Mouse (Mus musculus): ENCODE data around the gene Chchd6. TPM values are rescaled to one million over a fixed set of nuclear protein-coding genes. Genes with fewer than 3 reads are reported as not detected.

Gene Chchd6
- total RNA-seq, 1 experiment from 2014 or later: 0.58 TPM

- no peak for ATAC-seq (ENCODE audit: extremely low read depth, insufficient number of reproducible peaks, low FRiP score, poor library complexity, severe bottlenecking)
These were observed 243.9 kb downstream of the Chchd6 start for GRCm38 (mm10) chr6:89351441-89352137.

GRCm38 (mm10) chr6:89350520-89350919, 244.9 kb downstream of the Chchd6 start:
- no peak for ATAC-seq (ENCODE audit: extremely low read depth, insufficient number of reproducible peaks, low FRiP score, poor library complexity, severe bottlenecking)

GRCm38 (mm10) chr6:89350037-89350515, 245.4 kb downstream of the Chchd6 start:
- ATAC-seq (ENCODE audit: extremely low read depth, insufficient number of reproducible peaks, low FRiP score, poor library complexity, severe bottlenecking): no peak

GRCm38 (mm10) chr6:89348363-89348762, 247.1 kb downstream of the Chchd6 start:
- ATAC-seq (ENCODE audit: extremely low read depth, insufficient number of reproducible peaks, low FRiP score, poor library complexity, severe bottlenecking): no peak

GRCm38 (mm10) chr6:89347792-89348191, 247.7 kb downstream of the Chchd6 start:
- ATAC-seq (ENCODE audit: extremely low read depth, insufficient number of reproducible peaks, low FRiP score, poor library complexity, severe bottlenecking): no peak

- no peak for ATAC-seq (ENCODE audit: extremely low read depth, insufficient number of reproducible peaks, low FRiP score, poor library complexity, severe bottlenecking)
These were observed 249.6 kb downstream of the Chchd6 start for GRCm38 (mm10) chr6:89345855-89346254.

GRCm38 (mm10) chr6:89345486-89345785, 250.0 kb downstream of the Chchd6 start:
- no peak for ATAC-seq (ENCODE audit: extremely low read depth, insufficient number of reproducible peaks, low FRiP score, poor library complexity, severe bottlenecking)

GRCm38 (mm10) chr6:89344613-89345485, 250.6 kb downstream of the Chchd6 start:
- ATAC-seq (ENCODE audit: extremely low read depth, insufficient number of reproducible peaks, low FRiP score, poor library complexity, severe bottlenecking): no peak

- ATAC-seq (ENCODE audit: extremely low read depth, insufficient number of reproducible peaks, low FRiP score, poor library complexity, severe bottlenecking): no peak
These were observed 253.5 kb downstream of the Chchd6 start for GRCm38 (mm10) chr6:89341981-89342380.

GRCm38 (mm10) chr6:89339447-89339846, 256.0 kb downstream of the Chchd6 start:
- no peak for ATAC-seq (ENCODE audit: extremely low read depth, insufficient number of reproducible peaks, low FRiP score, poor library complexity, severe bottlenecking)

GRCm38 (mm10) chr6:89338733-89339132, 256.7 kb downstream of the Chchd6 start:
- ATAC-seq (ENCODE audit: extremely low read depth, insufficient number of reproducible peaks, low FRiP score, poor library complexity, severe bottlenecking): no peak

- no peak for ATAC-seq (ENCODE audit: extremely low read depth, insufficient number of reproducible peaks, low FRiP score, poor library complexity, severe bottlenecking)
These were observed 257.9 kb downstream of the Chchd6 start for GRCm38 (mm10) chr6:89337574-89337973.

- no peak for ATAC-seq (ENCODE audit: extremely low read depth, insufficient number of reproducible peaks, low FRiP score, poor library complexity, severe bottlenecking)
These were observed 261.3 kb downstream of the Chchd6 start for GRCm38 (mm10) chr6:89333964-89334702.

Other genes starting within 250 kb of the Chchd6 start
- gene Plxna1, start 233.0 kb downstream of the Chchd6 start, total RNA-seq (2017): 1.4 and 1.7 TPM in 2 replicates
- 3.5 and 5.5 TPM in 2 replicates for gene Txnrd3, start 48.3 kb upstream of the Chchd6 start, total RNA-seq (2017)
- not detected in 2 replicates for gene Vmn1r40, start 111.9 kb upstream of the Chchd6 start, total RNA-seq (2017)
- gene Vmn1r41, start 145.1 kb upstream of the Chchd6 start, total RNA-seq (2017): not detected in 2 replicates

Measured in neutrophil, adult 5-6 weeks (primary cell).